Mouse (Mus musculus) lung, adult 2 months (tissue): Measurements from ENCODE around the gene Skap1.

Source experiments
- CTCF ChIP-seq: fragments of 200-500 bp; IDR thresholded peaks from 2 replicates; pipeline ENCODE4 v1.5.1; 2011; ENCODE audit warnings: mild to moderate bottlenecking, low read length, control low read depth; ENCODE audit not compliant: insufficient read depth
- POLR2A ChIP-seq: fragments of 200-500 bp; IDR thresholded peaks from 2 replicates; pipeline ENCODE4 v1.6.1; 2011; ENCODE audit warnings: low read depth, mild to moderate bottlenecking, control low read depth, low read length, borderline replicate concordance; ENCODE audit errors: extremely low read depth

- TF ChIP-seq POLR2A (no peak), CTCF (no peak)
These were observed 302.7 kb downstream of the Skap1 start for GRCm38 (mm10) chr11:96767096-96767495.
